Mouse (Mus musculus) heart, adult 2 months (tissue): ENCODE measurements around the gene Uba3.

Experiments used
- CTCF ChIP-seq: fragments of 200-600 bp; IDR thresholded peaks from 2 replicates; pipeline ENCODE4 v1.8.1; 2022; ENCODE audit warnings: antibody characterized with exemption, mild to moderate bottlenecking, moderate library complexity
- EP300 ChIP-seq: fragments of 200-500 bp; IDR thresholded peaks from 2 replicates; pipeline ENCODE4 v1.6.1; 2011; ENCODE audit warnings: low read depth, low read length, control low read depth; ENCODE audit not compliant: insufficient read depth
- POLR2A ChIP-seq: fragments of 200-500 bp; IDR thresholded peaks from 2 replicates; pipeline ENCODE4 v1.6.1; 2011; ENCODE audit warnings: mild to moderate bottlenecking, low read depth, low read length, control low read depth; ENCODE audit not compliant: insufficient read depth

DNA sequence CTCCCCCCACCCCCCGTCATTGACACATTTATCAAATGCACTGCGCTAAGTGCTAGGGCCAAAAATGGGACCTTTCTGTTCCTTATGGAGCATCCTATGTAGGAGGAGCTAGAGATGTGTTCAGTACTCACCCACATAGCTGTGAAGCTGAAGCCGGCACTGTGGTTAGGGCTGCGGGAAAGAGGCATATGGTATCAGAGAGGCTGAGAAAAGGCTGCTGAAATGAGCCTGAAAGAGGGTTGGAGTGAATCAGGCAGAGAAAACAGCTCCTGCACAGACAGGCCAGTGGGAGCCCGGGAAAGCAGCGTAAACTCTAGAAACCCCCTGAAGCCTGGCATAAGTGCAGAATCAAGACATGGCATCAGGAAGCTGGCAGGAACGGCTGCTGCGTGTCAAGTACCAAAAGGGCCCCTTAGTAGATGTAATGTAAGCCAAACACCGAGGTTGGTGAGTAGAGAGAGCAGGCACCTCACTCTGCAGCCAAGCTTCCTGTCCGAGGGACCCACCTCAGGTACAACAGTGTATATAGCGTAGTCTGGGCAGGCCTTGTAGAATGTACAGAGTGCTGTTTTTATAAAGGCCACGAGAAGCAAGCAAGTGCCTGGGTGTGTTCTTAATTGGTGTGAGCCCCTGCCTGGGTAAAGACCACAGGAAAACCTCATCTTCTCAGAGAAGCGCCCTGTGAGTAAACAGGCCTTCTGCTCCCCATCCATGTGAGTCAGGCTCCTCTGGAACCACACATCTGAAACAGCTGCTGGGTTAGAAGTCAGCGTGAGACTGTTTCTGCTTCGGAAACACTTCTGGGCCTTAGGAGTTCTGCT lies 16.0 kb upstream of the Uba3 start:
- TF ChIP-seq CTCF, result no peak
- no peak for TF ChIP-seq POLR2A
- no peak for TF ChIP-seq EP300
